Mouse (Mus musculus) hindbrain, embryonic 16.5 days (tissue): ENCODE measurements around the gene Csrnp3. TPM values are rescaled to one million over a fixed set of nuclear protein-coding genes. Genes with fewer than 3 reads are reported as not detected.

ENCODE experiments used
- ATAC-seq: fragments of 200-750 bp; cut with Nextera tagmentation; 2 replicates; pipeline ENCODE4 v1.8.0; 2017; ENCODE audit warnings: moderate TSS enrichment, moderate library complexity
- H3K27ac ChIP-seq: fragments of 300-500 bp; sonication (generic); 2 replicates; pipeline ENCODE4 v1.5.1; 2014; ENCODE audit warnings: low read depth, mild to moderate bottlenecking, control low read depth, low read length, moderate library complexity
- H3K27me3 ChIP-seq: fragments of 300-500 bp; sonication (generic); replicated peaks from 2 replicates; pipeline ENCODE4 v1.6.1; 2014; ENCODE audit warnings: low read length; ENCODE audit not compliant: control insufficient read depth, insufficient read depth
- H3K36me3 ChIP-seq: fragments of 300-500 bp; sonication (generic); 2 replicates; pipeline ENCODE4 v1.6.1; 2014; ENCODE audit warnings: mild to moderate bottlenecking, low read length, moderate library complexity, mixed read lengths; ENCODE audit not compliant: control insufficient read depth, insufficient read depth
- H3K4me1 ChIP-seq: fragments of 300-500 bp; sonication (generic); 2 replicates; pipeline ENCODE4 v1.6.1; 2014; ENCODE audit warnings: low read depth, low read length; ENCODE audit not compliant: control insufficient read depth, insufficient read depth
- H3K4me2 ChIP-seq: fragments of 300-500 bp; sonication (generic); 2 replicates; pipeline ENCODE4 v1.6.1; 2014; ENCODE audit warnings: mild to moderate bottlenecking, low read length, control low read depth, moderate library complexity
- H3K4me3 ChIP-seq: fragments of 300-500 bp; sonication (generic); 2 replicates; pipeline ENCODE4 v1.5.1; 2014; ENCODE audit warnings: mild to moderate bottlenecking, low read length, control low read depth, moderate library complexity
- H3K9ac ChIP-seq: fragments of 300-500 bp; sonication (generic); 2 replicates; pipeline ENCODE4 v1.6.1; 2014; ENCODE audit warnings: low read depth, mild to moderate bottlenecking, control low read depth, low read length, moderate library complexity
- H3K9me3 ChIP-seq: fragments of 300-500 bp; sonication (generic); 2 replicates; pipeline ENCODE4 v1.6.1; 2014; ENCODE audit warnings: mild to moderate bottlenecking, low read length, moderate library complexity; ENCODE audit not compliant: control insufficient read depth
- WGBS: fragments of 180-500 bp; shearing (Covaris S2); extraction: QIAGEN DNeasy Blood & Tissue Kit; methylation state at CpG from one replicate; pipeline ENCODE4 v1.1.7; 2014; 5-methylcytosine and 5-hydroxymethylcytosine counted together
- polyA plus RNA-seq: library from polyadenylated mRNA; unstranded; fragments of >200 nt; fragmentation: Nextera tagmentation; extraction: Ambion mirVana; gene quantifications from 2 replicates; pipeline ENCODE4 v1.2.1, GENCODE M21; 2015

Gene Csrnp3
- polyA plus RNA-seq, 1 experiment from 2014 or later, result 50.0 TPM

DNA sequence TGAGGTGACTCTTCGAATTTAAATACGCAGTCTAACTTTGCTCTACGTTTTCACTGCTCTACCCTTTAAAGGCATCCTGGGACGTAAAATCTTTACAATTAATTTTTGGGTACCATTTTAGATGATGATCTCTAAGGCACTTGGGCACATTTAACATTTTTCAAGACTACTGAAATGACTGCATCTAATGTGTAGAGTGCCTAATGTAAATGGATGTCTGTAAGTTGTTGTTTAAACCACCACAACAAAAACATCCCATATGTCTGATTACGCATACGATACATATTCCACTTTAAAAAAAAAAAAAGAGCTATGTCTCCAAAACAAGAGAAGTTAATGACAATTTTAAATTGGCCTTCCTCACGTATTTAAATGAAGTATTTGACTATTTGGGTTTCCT, 85.7 kb downstream of the Csrnp3 start:
- Histone ChIP-seq H3K9me3 (no peaks in the 10 kb centered on the region), H3K4me3 (peak overlapping the region; percentile 51), H3K9ac (peak overlapping the region; percentile 76), H3K27ac (peak overlapping the region; percentile 89), H3K36me3 (no peaks in the 10 kb centered on the region), H3K4me1 (peaks cover 8% of the 10 kb centered on the region; the same call in 1 of the 2 replicates), H3K27me3 (no peaks in the 10 kb centered on the region), H3K4me2 (peak overlapping the region; percentile 72)
- WGBS, result 16% methylated on average over 7 of the region's 7 CpGs
- no peak for ATAC-seq

DNA sequence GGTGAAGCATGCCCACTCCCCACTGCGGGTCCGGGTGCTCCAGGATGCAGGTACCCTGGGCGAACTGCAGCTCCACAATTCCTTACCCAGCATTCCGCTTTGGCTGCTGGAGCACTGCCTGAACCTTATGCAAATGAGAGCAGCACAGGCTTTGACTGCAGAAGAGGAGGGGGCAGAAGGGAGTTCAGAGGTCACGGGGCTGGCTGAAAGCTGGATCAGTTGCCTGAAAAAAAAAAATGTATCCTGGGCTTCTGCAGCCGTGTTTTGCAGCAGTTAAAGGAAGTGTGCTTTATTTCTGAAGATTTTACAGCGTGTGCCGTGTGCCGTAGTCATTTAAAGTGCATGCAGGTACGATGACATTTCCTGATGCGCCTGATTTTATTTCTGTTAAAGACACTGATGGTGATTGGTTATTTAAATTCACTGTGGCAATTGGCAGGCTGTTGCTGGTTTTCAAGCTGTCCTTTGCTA, 86.3 kb downstream of the Csrnp3 start:
- H3K4me3 ChIP-seq, result peak overlapping the region; percentile 51
- no peaks in the 10 kb centered on the region for H3K9me3 ChIP-seq
- H3K27ac ChIP-seq, result peak overlapping the region; percentile 89
- peak overlapping the region; percentile 76 for H3K9ac ChIP-seq
- WGBS, result under 1% methylated on average over 11 of the region's 11 CpGs
- H3K4me1 ChIP-seq, result peaks cover 8% of the 10 kb centered on the region; the same call in 1 of the 2 replicates
- ATAC-seq, result peak; percentile 94
- no peaks in the 10 kb centered on the region for H3K27me3 ChIP-seq
- H3K4me2 ChIP-seq, result peak overlapping the region; percentile 72
- H3K36me3 ChIP-seq, result no peaks in the 10 kb centered on the region

DNA sequence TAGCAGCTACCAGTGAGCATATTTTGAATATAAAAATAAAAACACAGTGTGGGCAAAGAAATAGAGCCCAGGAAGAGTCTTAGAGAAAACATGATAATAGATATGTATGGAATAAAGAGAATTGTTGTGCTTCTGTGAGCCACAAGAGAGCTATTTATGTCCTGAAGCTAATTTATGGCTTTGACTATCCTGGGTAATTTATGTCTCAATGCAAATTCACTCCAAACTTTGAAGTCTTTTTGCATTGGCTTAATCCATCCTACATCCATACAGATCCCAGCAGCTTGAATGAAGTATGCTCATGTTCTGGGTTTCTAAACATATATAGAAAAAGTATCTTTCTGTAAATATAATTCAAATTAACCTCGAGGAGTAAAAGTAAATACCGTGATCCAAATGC, 88.5 kb downstream of the Csrnp3 start:
- Histone ChIP-seq H3K9me3 (no peaks in the 10 kb centered on the region), H3K4me1 (peaks cover 10% of the 10 kb centered on the region; the same call in 1 of the 2 replicates), H3K9ac (no peak overlapping the region), H3K4me3 (no peak overlapping the region; the same call in 1 of the 2 replicates), H3K27ac (no peak overlapping the region), H3K36me3 (no peaks in the 10 kb centered on the region), H3K4me2 (peak overlapping the region; percentile 38), H3K27me3 (no peaks in the 10 kb centered on the region)
- 29% methylated on average over 2 of the region's 2 CpGs for WGBS
- no peak for ATAC-seq

DNA sequence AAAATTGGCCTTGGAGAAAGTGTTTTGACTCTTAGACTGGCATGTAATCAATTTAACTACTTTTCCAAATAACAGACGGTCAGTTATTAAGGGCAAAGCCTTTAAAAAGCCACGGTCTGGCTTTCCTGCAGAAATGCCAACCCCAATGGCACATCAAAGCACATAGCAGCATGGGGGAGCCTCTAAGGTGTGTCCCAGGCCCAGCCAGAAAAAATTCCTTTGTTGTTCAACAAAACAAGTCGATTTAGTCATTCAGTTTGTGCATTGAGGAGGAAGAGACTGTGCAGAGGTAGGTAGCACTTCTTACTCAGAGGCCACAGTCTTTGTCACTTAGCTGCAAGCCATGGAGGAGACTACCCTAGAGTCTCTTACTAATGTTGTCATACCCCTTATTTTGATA, 93.3 kb downstream of the Csrnp3 start:
- no peaks in the 10 kb centered on the region for H3K36me3 ChIP-seq
- H3K27ac ChIP-seq, result no peak overlapping the region
- no peaks in the 10 kb centered on the region for H3K9me3 ChIP-seq
- H3K4me1 ChIP-seq, result peaks cover 8% of the 10 kb centered on the region
- no peak overlapping the region for H3K4me2 ChIP-seq
- H3K4me3 ChIP-seq, result no peak overlapping the region
- ATAC-seq, result no peak
- H3K27me3 ChIP-seq, result no peaks in the 10 kb centered on the region
- no peak overlapping the region for H3K9ac ChIP-seq
- WGBS, result 25% methylated on average over 3 of the region's 3 CpGs

DNA sequence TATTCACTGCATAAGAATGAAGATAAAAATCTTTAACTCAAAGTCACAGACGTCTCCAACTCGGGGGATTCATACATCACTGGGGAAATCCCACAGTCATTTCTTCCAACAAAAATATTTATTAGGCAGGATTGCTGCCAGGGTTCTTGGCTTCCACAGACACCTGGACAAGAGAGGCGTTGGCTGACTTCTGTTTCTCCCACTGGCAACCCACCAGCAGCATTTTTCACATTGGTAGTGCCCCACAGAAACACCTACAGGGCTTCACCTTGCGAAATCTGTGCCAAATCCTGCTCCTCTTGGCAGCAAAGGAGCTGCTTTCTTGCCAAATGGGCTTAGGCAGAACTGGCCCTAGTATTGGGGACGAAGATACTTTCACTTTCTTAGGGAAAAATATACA, 94.8 kb downstream of the Csrnp3 start:
- 59% methylated on average over 5 of the region's 5 CpGs for WGBS
- Histone ChIP-seq H3K4me1 (peaks cover 5% of the 10 kb centered on the region; the same call in 1 of the 2 replicates), H3K4me2 (peak overlapping the region; percentile 11; the same call in 1 of the 2 replicates), H3K27ac (no peak overlapping the region), H3K27me3 (no peaks in the 10 kb centered on the region), H3K36me3 (no peaks in the 10 kb centered on the region), H3K9ac (no peak overlapping the region), H3K9me3 (no peaks in the 10 kb centered on the region), H3K4me3 (no peak overlapping the region)
- ATAC-seq, result no peak

DNA sequence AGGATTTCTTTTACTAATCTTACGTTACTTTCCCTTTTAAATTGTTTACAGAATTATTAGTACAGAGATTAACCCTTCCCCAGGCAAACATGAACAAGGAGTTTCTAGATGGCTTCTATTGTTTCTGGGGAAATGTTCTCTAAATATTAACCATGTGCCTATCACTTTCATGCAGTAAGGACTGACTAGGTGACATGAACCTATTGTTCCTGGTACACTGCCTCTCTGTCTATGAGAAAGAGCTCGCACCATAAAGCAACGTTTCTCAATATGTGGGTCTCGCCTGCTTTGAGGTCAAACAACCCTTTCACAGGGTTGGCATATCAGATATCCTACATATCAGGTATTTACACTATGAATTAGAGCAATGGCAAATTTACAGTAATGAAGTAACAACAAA, 96.8 kb downstream of the Csrnp3 start:
- H3K4me3 ChIP-seq, result no peak overlapping the region
- H3K36me3 ChIP-seq, result no peaks in the 10 kb centered on the region
- H3K4me1 ChIP-seq, result peaks cover 5% of the 10 kb centered on the region; the same call in 1 of the 2 replicates
- H3K9ac ChIP-seq, result no peak overlapping the region
- H3K27me3 ChIP-seq, result no peaks in the 10 kb centered on the region
- ATAC-seq, result no peak
- no peak overlapping the region for H3K4me2 ChIP-seq
- 81% methylated on average over 4 of the region's 4 CpGs for WGBS
- H3K27ac ChIP-seq, result no peak overlapping the region
- H3K9me3 ChIP-seq, result no peaks in the 10 kb centered on the region

DNA sequence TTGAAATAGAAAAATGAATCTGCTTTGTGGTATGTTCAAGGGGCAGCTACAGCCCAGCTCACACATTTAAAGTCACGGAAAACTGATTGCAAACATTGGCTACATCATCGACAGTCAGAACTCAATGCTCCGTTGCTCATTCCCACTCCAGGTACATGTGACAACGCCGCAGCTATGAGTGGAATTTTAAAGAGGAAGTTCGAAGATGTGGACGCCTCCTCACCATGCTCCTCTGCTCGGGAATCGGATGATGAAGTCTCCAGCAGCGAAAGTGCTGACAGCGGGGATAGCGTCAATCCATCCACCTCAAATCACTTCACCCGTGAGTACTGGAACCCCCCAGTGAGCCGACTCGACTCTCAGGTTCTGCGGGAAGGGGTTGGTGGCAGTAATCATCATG, 103.2 kb downstream of the Csrnp3 start:
- WGBS, result 80% methylated on average over 16 of the region's 16 CpGs
- H3K27me3 ChIP-seq, result no peaks in the 10 kb centered on the region
- no peak for ATAC-seq
- no peaks in the 10 kb centered on the region for H3K9me3 ChIP-seq
- no peak overlapping the region for H3K4me3 ChIP-seq
- 0 out of 2 replicates have a peak, but pooled peaks cover 8% of the 10 kb centered on the region for H3K36me3 ChIP-seq
- H3K4me1 ChIP-seq, result no peaks in the 10 kb centered on the region; the same call in none of the 2 replicates
- no peak overlapping the region for H3K4me2 ChIP-seq
- H3K27ac ChIP-seq, result no peak overlapping the region
- H3K9ac ChIP-seq, result no peak overlapping the region

DNA sequence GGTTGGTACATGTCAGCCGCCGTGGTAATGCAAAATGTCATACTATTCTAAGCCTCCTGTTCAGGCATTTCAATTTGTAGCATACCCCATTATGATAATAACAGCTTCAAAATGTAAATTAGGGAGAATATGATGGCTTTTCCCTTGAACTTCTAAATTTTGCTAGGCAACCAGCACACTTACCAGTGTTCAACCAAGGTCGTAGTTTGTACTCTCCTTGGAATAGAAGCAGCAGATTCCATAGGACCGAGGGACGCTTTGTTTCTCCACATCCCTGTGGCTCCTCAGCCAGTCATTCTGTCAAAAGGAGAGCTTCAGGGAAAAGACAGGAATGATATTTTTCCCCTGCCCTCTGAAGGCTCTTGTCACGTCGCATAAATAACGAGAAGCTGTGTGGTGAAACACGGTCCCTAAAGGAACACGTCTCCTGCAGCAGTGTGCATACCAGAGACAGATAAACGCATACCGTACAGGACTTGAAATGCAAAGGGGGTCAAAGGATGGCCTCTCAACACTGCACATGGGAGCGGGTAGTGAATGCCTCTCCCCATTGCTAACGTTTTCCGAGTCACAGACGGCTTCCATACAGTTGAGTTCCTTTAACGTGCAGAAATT, 108.3 kb downstream of the Csrnp3 start:
- 0 out of 2 replicates have a peak, but pooled peaks have one; percentile 43 for ATAC-seq
- peak overlapping the region; percentile 46 for H3K27ac ChIP-seq
- no peak overlapping the region for H3K4me3 ChIP-seq

DNA sequence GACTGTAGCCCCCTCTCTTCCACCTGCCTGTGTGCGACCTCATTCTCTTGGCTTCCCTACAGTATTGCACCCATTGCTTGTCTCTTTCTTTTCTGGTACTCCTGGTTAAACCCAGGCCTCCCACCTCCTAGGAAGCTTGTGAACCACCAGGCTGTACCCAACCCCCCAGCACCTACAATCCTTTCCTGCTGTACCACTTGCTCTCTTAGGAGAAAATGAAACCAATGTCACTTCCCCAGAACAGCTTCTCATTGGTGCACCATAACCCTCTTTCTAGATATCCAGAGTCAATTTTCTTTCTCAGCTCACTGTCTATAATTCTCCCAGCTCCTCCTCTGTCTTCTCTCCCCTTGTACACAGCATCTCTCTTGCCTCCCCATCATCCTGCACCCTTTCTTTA, 110.2 kb downstream of the Csrnp3 start:
- H3K4me2 ChIP-seq, result no peak overlapping the region
- no peaks in the 10 kb centered on the region for H3K9me3 ChIP-seq
- 93% methylated on average over 1 of the region's 1 CpGs for WGBS
- no peaks in the 10 kb centered on the region for H3K36me3 ChIP-seq
- H3K27me3 ChIP-seq, result no peaks in the 10 kb centered on the region
- H3K4me1 ChIP-seq, result peaks cover 2% of the 10 kb centered on the region
- H3K27ac ChIP-seq, result 0 out of 2 replicates have a peak overlapping the region, but pooled peaks have one; percentile 14
- H3K9ac ChIP-seq, result no peak overlapping the region
- no peak overlapping the region for H3K4me3 ChIP-seq
- ATAC-seq, result 0 out of 2 replicates have a peak, but pooled peaks have one; percentile 34

More for the DNA sequence above, 108.3 kb downstream of the Csrnp3 start:
- WGBS, result 40% methylated on average over 17 of the region's 17 CpGs
- H3K4me2 ChIP-seq, result peak overlapping the region; percentile 33
- H3K4me1 ChIP-seq, result peaks cover 2% of the 10 kb centered on the region
- H3K27me3 ChIP-seq, result no peaks in the 10 kb centered on the region
- H3K36me3 ChIP-seq, result 0 out of 2 replicates have a peak, but pooled peaks cover 7% of the 10 kb centered on the region
- H3K9ac ChIP-seq, result peak overlapping the region; percentile 36; the same call in 1 of the 2 replicates
- H3K9me3 ChIP-seq, result no peaks in the 10 kb centered on the region
